Mouse (Mus musculus) thymus, postnatal 4 days (tissue): ENCODE results near the gene Rnf24.

ENCODE experiments used
- DNase-seq: peaks from one replicate; pipeline ENCODE4 v3.0.0; 2021

Gene Rnf24

DNA sequence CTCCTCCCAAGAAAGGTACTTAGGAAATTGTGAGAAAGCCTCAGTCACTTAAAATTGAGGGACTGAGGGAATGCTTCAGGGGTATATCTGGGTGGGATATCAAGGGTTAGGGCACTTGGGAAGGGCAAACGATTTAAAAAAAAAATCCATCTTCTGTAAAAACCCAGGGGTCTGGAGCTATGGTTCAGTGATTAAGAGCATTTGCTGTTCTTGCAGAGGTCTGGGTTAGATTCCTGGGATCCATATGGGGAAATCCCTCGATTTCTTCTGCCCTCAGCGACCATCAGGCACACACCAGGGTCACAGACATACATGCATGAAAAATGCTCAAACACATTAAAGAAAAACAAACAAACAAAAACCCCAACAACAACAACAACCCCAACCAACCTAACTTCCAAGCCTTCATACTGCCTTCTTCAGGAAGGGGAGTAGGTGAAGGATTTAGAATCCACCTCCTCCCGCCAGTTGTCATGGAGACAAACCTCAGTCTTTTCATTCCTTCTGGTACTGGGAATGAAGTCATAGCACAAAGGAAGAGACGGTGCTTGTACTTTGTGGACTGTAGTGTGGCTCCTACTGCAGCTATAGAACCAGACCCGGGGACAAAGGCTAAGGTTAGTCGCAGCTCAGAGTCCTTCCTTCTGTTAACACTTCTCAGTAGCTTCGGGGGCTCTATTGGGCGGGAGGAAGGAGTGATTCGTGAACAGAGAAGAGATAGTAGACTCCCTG, 91.0 kb downstream of the Rnf24 start:
- no peak for DNase-seq

DNA sequence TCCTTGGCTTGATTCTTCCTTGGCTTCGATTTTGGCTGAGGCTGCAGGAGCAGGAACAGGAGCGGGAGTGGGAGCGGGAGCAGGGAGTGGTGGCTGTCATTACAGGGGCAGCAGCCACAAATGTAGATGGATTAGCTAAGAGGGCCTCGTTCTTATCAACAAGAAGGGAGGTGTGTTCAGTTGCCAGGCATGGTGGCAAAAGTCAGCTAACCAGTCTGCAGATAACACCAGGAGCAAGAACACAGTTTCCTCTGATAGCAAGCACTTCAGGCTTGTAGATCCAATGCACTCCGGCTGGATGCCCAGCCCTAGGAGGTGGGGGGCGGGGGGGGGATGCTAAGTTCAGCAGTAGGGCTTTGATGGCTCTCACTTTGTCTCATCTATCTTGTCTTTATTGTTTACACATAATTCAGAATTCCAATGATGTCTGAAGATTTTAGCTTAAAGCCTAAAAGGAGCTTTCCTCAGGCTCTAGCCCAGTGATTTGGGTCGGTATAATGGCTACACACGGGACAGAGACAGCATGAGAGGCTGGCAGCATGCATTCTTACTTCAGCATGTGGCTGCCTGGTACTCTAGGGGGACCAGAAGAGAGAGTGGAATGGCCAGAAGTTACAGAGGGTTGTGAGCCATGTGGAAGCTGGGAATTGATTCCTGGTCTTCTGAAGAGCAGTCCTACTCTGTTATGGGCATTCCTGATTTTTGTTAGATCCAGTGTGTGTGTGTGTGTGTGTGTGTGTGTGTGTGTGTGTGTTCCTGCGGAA, 92.0 kb downstream of the Rnf24 start:
- no peak for DNase-seq

DNA sequence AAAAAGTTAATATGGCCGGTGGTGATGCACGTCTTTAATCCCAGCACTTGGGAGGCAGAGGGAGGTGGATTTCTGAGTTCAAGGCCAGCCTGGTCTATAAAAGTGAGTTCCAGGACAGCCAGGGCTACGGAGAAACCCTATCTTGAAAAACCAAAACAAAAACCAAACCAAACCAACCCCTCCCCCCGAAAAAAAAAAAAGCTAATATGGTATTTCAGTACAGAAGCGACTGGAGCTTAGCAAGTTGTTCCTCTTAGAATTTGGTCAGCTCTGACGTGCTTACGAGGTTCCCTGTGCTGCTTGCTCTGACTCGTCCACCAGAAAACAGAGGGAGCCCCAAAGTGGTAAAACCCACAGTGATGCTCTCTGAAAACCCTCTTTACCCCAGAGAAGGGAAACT, 94.0 kb downstream of the Rnf24 start:
- no peak for DNase-seq

DNA sequence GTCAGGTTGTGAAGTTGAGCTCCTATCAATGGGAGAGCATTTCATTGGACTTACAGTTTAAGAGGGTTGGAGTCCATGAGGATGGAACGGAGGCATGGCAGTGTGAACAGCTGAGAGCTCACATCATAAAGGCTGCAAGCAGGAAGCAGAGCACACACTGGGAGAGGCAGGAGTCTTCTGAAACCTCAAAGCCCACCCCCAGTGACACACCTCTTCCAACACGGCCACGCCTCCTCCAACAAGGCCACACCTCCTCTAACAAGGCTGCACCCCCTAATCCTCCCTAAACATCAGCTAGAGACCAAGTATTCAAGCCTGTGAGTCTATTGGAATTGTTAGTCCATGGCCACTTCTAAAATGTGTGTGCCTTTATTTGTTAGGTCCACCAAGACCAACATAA, 97.0 kb downstream of the Rnf24 start:
- DNase-seq: peak; percentile 53

DNA sequence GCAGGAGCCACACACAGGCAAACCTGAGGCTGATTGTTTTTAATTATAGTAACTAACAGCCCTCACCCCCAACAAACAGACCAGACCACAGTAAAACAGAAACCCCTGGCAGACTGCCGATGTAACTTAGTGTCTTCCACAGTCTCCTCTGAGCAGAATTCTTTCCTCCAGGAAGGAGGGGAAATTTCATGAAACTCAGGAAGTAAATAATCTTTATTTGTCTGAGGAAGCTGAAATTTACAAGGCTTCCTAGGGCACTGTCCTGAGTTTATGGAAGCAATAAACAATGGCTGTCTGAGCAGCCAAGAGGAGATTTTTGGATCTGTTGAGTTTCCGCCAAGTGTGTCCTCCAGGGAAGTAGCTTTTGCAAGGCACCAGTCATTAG, 98.4 kb downstream of the Rnf24 start:
- no peak for DNase-seq

DNA sequence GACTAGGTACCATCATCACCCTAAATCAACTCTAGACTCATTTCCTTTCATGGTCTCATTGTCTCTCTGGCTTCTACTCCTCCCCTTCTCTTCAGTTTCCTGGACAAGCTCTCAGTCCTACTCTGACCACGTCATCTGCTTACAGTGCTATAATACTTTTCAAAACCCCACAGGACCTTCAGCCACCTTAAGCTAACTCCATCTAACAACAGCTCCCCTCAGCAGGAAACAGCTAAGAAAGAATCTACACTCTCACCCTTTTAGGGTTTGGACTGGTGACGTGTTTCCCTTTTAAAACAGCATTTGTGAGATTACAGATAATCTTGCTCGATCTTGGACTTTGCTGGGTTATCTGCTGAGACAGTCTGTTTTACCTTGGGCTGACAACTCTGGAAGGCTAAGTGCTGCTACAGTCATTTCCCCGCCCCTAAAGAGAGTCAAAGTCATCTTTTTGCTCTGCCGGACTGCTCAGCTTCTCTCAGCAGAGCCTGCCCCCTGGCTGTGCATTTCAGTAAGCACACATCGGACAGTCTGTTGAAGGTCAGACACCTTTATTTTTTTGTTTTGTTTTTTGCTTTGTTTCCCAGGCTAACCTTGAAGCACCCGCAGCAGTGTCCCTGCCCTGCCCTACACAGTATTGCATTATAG, 98.9 kb downstream of the Rnf24 start:
- peak; percentile 70 for DNase-seq
